Mouse (Mus musculus) intestine, postnatal 0 days (tissue): ENCODE measurements around the gene Bckdhb. TPM values are rescaled to one million over a fixed set of nuclear protein-coding genes. Genes with fewer than 3 reads are reported as not detected.

Experiments
- ATAC-seq: fragments of 200-750 bp; cut with Nextera tagmentation; 2 replicates; pipeline ENCODE4 v1.8.0; 2017; ENCODE audit warnings: mild to moderate bottlenecking, moderate TSS enrichment, moderate library complexity
- H3K27ac ChIP-seq: fragments of 300-500 bp; sonication (generic); 2 replicates; pipeline ENCODE4 v1.5.1; 2014; ENCODE audit warnings: mild to moderate bottlenecking, low read depth, low read length, moderate library complexity
- H3K27me3 ChIP-seq: fragments of 300-500 bp; sonication (generic); replicated peaks from 2 replicates; pipeline ENCODE4 v1.6.1; 2014; ENCODE audit warnings: low read length, mixed read lengths; ENCODE audit not compliant: control insufficient read depth, insufficient read depth
- H3K36me3 ChIP-seq: fragments of 300-500 bp; sonication (generic); 2 replicates; pipeline ENCODE4 v1.6.1; 2014; ENCODE audit warnings: mild to moderate bottlenecking, moderate library complexity; ENCODE audit not compliant: control insufficient read depth, insufficient read depth
- H3K4me1 ChIP-seq: fragments of 300-500 bp; sonication (generic); replicated peaks from 2 replicates; pipeline ENCODE4 v1.6.1; 2014; ENCODE audit warnings: antibody characterized with exemption, low read length, mixed read lengths; ENCODE audit not compliant: control insufficient read depth, insufficient read depth
- H3K4me2 ChIP-seq: fragments of 300-500 bp; sonication (generic); replicated peaks from 2 replicates; pipeline ENCODE4 v1.6.1; 2014; ENCODE audit warnings: low read depth, mild to moderate bottlenecking, moderate library complexity
- H3K4me3 ChIP-seq: fragments of 300-500 bp; sonication (generic); 2 replicates; pipeline ENCODE4 v1.5.1; 2014; ENCODE audit warnings: low read depth, low read length
- H3K9ac ChIP-seq: fragments of 300-500 bp; sonication (generic); 2 replicates; pipeline ENCODE4 v1.6.1; 2014; ENCODE audit warnings: mild to moderate bottlenecking, low read depth, low read length
- H3K9me3 ChIP-seq: fragments of 300-500 bp; sonication (generic); 2 replicates; pipeline ENCODE4 v1.6.1; 2016; ENCODE audit warnings: mixed run types; ENCODE audit not compliant: control insufficient read depth
- CTCF ChIP-seq: sonication (generic); IDR thresholded peaks from 2 replicates; pipeline ENCODE4 v1.5.1; 2016; ENCODE audit warnings: low read depth, mild to moderate bottlenecking, control low read depth, antibody characterized with exemption, moderate library complexity
- WGBS: fragments of 180-500 bp; shearing (Covaris S2); extraction: QIAGEN DNeasy Blood & Tissue Kit; methylation state at CpG from one replicate; pipeline ENCODE4 v1.1.7; 2014; 5-methylcytosine and 5-hydroxymethylcytosine counted together
- polyA plus RNA-seq: library from polyadenylated mRNA; unstranded; fragments of >200 nt; fragmentation: Nextera tagmentation; extraction: Ambion mirVana; gene quantifications from 2 replicates; pipeline ENCODE4 v1.2.1, GENCODE M21; 2015

The Bckdhb gene
- polyA plus RNA-seq, 1 experiment from 2014 or later: 6.2 TPM

DNA sequence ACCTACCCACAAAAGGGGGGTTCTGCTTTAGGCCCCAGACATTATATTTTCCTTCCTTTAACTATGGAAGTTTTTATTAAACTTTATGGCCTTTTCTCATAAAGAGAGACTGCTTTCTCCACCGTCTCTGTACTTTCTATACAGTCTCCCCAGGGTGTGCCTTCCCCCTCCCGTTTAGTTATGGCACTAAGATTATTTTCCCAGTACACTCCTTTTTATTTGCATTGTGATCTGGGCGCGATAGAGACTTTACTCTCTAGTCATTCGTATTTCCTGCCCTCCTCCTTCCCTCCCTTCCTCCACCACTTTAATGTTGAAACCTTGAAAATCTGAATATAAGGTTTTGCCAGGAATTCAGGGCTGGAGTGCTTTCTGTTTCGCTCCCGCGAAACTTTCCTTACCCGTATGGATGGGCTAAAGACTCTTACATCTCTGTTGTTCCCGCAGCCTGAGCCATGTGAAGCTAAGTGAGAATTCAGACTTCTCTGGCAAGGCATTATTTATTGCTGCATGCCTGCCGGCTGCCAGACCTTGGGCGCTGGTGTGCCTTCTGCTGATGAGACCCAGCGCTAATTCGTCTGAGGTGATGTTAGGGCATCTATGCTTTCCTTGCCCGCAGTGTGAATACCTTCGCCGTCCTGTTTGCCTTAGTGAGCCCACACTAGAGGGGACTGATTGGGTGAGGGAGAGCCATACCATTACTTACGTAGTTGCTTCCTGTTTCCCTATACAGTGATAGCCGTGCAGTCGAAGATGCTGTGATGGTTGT is 182.3 kb downstream of the Bckdhb start:
- H3K36me3 ChIP-seq: no peaks in the 10 kb centered on the region
- no peak overlapping the region for H3K27ac ChIP-seq
- peak; percentile 70 for ATAC-seq

DNA sequence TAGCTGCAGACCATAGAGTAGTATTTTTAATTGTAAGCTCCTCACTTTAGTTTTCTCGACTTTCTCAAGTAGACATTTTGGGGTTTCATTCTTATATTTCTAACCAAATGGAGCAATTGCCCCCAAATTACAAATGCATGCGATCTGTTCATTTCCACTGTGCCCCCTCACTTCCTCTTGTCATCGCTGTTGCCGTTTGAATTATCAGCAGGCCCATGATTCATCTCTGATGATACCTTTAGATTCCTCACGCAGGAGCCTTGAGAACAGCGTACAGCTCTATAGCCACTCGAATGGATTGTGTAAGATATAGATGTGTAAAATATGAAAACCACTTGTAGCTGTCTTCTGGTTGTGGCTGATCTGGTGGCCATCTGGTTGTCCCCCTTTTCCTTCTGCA is 183.6 kb downstream of the Bckdhb start:
- Histone ChIP-seq H3K4me1 (no peaks in the 10 kb centered on the region), H3K36me3 (no peaks in the 10 kb centered on the region), H3K9ac (no peak overlapping the region), H3K27me3 (no peaks in the 10 kb centered on the region), H3K4me3 (no peak overlapping the region), H3K4me2 (no peak overlapping the region), H3K9me3 (no peaks in the 10 kb centered on the region), H3K27ac (no peak overlapping the region)
- ATAC-seq: no peak
- WGBS: 80% methylated on average over 7 of the region's 7 CpGs
- no peak for TF ChIP-seq CTCF

More for the DNA sequence above, 182.3 kb downstream of the Bckdhb start:
- no peak for TF ChIP-seq CTCF
- Histone ChIP-seq H3K9ac (no peak overlapping the region), H3K9me3 (no peaks in the 10 kb centered on the region), H3K4me1 (no peaks in the 10 kb centered on the region), H3K27me3 (no peaks in the 10 kb centered on the region), H3K4me2 (peak overlapping the region; percentile 55), H3K4me3 (peak overlapping the region; percentile 22)
- WGBS: 31% methylated on average over 20 of the region's 20 CpGs

DNA sequence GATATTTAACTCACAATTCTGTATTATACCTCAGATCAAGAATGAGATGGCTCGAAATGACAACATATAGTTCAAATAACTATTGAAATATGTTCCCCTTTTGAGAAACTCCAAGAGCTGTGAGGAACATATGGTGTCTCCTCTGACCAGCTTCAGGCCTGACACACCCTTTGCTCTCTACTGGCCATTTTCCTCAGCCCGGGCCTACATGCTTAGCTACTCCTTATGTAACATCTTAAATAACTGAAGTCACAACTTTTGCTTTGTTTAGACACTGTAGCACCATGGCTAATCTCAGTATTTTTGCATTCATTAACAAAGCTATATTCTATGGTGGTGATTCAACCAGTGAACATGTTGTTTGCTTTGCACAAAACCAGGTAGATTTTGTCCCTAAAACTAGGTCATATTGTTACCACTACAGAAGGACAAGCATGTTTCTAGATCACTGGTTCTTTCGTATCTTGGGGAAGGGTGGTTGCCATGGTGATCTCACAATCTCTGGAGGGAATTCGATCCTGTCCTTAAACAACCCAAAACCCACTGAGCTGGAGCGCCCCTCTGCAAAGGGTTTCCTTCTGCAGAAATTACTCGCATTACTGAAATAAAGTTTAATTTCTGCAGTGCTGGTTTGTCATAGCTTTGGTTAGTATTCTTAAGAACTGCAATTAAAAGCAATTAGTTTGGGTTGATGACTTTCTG is 185.0 kb downstream of the Bckdhb start:
- Histone ChIP-seq H3K36me3 (no peaks in the 10 kb centered on the region), H3K4me3 (no peak overlapping the region), H3K4me1 (no peaks in the 10 kb centered on the region), H3K9ac (no peak overlapping the region), H3K4me2 (no peak overlapping the region), H3K27me3 (no peaks in the 10 kb centered on the region), H3K27ac (no peak overlapping the region), H3K9me3 (no peaks in the 10 kb centered on the region)
- WGBS: 64% methylated on average over 6 of the region's 6 CpGs
- no peak for ATAC-seq
- TF ChIP-seq CTCF: no peak

DNA sequence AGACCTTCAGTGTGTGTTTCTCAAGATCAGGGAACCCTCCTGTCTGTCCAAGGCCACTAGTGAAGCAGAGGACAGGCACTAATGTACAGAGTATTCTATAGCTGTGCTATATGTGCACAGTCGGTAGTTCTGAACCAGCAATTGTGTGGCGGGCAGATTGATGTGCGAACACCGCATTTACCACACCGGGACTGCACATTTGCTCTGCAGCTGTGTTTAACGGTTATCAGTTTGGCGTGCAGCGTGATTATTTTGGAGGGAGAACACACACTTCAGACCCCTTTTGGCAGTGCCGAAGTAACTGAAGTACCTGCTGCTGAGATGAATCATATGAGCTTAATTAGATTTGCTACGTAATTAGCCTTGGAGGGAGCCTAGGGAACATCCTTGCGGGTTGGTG is 185.7 kb downstream of the Bckdhb start:
- H3K27me3 ChIP-seq: no peaks in the 10 kb centered on the region
- no peaks in the 10 kb centered on the region for H3K4me1 ChIP-seq
- WGBS: 64% methylated on average over 11 of the region's 11 CpGs
- no peaks in the 10 kb centered on the region for H3K9me3 ChIP-seq
- no peak overlapping the region for H3K4me3 ChIP-seq
- H3K27ac ChIP-seq: no peak overlapping the region
- no peak overlapping the region for H3K9ac ChIP-seq
- TF ChIP-seq CTCF: no peak
- H3K36me3 ChIP-seq: no peaks in the 10 kb centered on the region
- H3K4me2 ChIP-seq: no peak overlapping the region
- ATAC-seq: no peak

DNA sequence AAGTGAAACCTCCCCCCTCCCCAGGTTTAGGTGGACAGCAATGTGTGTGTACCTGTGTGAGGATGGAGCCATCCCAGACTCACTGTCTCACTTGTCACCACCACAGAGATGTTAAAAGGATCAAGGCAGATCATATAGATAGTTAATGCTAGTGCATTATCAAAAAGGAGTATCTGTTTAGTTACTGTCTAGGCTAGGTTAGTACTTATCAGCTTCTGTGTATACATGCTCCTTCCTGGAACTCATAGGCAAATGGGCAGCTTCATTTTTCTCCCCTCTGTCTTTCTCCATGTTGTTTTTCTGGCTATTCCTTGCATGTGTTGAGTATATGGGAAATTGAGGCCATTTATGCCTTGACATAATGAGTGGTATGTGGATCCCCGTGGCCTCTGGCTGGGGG is 187.4 kb downstream of the Bckdhb start:
- Histone ChIP-seq H3K27ac (no peak overlapping the region), H3K4me2 (no peak overlapping the region), H3K27me3 (no peaks in the 10 kb centered on the region), H3K4me3 (no peak overlapping the region), H3K9ac (no peak overlapping the region), H3K9me3 (no peaks in the 10 kb centered on the region), H3K4me1 (no peaks in the 10 kb centered on the region), H3K36me3 (no peaks in the 10 kb centered on the region)
- 64% methylated on average over 1 of the region's 1 CpGs for WGBS
- TF ChIP-seq CTCF: no peak
- no peak for ATAC-seq

DNA sequence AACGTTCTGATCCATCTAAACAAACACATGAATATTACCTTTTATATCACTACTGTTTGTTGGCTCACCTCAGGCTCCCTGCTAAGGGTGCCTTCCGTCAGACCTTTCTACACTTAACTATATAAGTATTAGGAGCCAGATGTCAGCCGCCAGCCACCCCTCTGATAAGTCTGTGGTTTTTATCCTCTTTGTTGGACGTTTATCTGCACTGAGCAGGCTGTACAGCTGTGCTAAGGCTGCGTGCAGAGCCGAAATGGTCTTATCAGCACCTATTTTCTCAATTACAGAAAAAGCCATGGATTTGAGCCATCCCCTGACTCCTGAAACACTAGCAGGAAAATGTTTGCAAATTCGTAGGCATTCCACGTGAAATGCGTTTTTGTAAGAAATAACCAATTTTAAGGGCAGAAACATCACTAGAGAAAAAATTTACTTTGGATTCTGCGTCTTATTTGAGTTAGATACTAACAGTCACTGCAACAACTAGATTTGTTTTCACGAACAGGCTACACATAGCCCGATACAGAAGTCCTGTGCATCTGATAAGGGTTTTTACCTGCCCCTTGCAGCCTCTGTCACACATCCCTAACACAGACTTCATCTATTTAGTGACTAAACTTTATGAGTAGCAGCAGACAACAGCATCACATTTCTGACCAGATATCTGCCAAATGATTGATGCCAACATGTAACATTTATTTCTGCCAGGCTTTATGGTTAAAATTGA is 188.1 kb downstream of the Bckdhb start:
- Histone ChIP-seq H3K4me3 (no peak overlapping the region), H3K27ac (no peak overlapping the region), H3K27me3 (no peaks in the 10 kb centered on the region), H3K4me1 (no peaks in the 10 kb centered on the region), H3K9ac (no peak overlapping the region), H3K9me3 (no peaks in the 10 kb centered on the region), H3K4me2 (no peak overlapping the region), H3K36me3 (no peaks in the 10 kb centered on the region)
- no peak for TF ChIP-seq CTCF
- 66% methylated on average over 12 of the region's 12 CpGs for WGBS
- ATAC-seq: no peak
